In the genomic region with DNA sequence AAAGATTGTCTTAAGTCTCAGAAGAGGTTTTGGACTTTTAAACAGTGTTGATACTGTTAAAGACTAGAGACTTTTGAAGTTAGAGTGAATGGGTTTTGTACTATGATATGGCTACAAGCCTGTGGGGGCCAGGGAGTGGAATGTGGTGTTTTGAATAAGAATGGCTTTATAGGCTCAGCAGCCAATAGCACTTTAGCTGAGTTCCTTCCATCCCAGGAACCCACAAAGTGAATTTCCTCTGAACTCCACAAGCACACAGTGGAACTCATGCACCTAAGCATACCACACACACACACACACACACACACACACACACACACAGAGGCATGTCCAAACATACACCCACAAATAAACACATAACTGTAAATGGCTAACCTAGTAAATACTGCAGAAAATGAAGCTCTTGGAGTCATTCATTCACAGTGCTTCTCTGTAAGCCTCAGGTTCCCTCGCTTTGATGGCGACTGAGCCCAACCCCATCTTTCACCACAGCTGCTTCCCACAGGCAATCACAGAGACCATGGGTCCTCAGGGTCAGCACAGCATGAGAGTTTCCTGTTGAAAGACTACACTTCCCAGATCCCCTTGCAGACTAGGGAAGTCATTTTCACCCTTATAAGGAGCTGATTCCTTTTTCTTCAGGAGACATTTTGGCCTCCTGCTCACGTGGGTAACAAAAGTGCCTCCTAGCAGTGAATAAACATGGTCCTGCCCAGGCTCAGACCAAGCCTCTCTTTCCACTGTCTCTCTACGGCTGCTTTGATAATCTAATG, we compare ENCODE assay signal across 18 mouse cellular contexts. TPM values are rescaled to one million over a fixed set of nuclear protein-coding genes. Genes with fewer than 3 reads are reported as not detected.
DNase-seq lines count a peak whose midpoint lies in the region; ATAC-seq and TF ChIP-seq lines count a peak whose summit lies in the region.
"Had no signal": no experiment of that assay in that cellular context is flagged by ENCODE, and none has a peak within 500 bp of the region (broad histone marks: within the 10 kb centered on the region; RNA-seq: fewer than 3 reads in every experiment).

No protein-coding gene starts in this region.

- H3K4me3 ChIP-seq in intestine, embryonic 14.5 days (ENCODE audit: low read depth, low read length), result no peak overlapping the region
- no peak overlapping the region for H3K4me3 ChIP-seq in intestine, postnatal 0 days (ENCODE audit: low read depth, low read length)
- H3K4me3 ChIP-seq: forebrain, embryonic 12.5 days; gastrocnemius, adult 2 months; midbrain, embryonic 10.5 days; neural tube, embryonic 12.5 days had no signal

- no peak overlapping the region for H3K9ac ChIP-seq in intestine, embryonic 14.5 days (ENCODE audit: low read length)
- H3K9ac ChIP-seq in intestine, postnatal 0 days (ENCODE audit: low read depth, low read length), result no peak overlapping the region
- H3K9ac ChIP-seq: forebrain, embryonic 12.5 days; liver, postnatal 0 days; neural tube, embryonic 12.5 days had no signal

- intact Hi-C loops in gastrocnemius, postnatal 36 days (cut with DNase I), result no loop called here

- no peak overlapping the region for H3K27ac ChIP-seq in intestine, embryonic 14.5 days (ENCODE audit: low read depth)
- no peak overlapping the region for H3K27ac ChIP-seq in intestine, postnatal 0 days (ENCODE audit: low read depth, low read length)
- H3K27ac ChIP-seq: forebrain, embryonic 12.5 days; gastrocnemius, adult 2 months; midbrain, embryonic 10.5 days; neural tube, embryonic 12.5 days had no signal

- DNase-seq in intestine, embryonic 14.5 days (ENCODE audit: low spot score), result no peak
- DNase-seq in 416B (ENCODE audit: low read depth) (peak; percentile 35), WW6 (ENCODE audit: low read depth, low spot score) (peak; percentile 29)
- peak; percentile 23 for DNase-seq in forelimb bud, embryonic 11.5 days (ENCODE audit: low read depth, low spot score)
- DNase-seq in adrenal gland, postnatal 4 days (ENCODE audit: low spot score in 2 of 2), result no peak
- DNase-seq in urinary bladder, postnatal 4 days (ENCODE audit: low spot score in 2 of 2), result no peak
- DNase-seq in gastrocnemius, postnatal 36 days, result no peak
- DNase-seq: adrenal gland, postnatal 36 days; cerebellum, adult 11 months; gastrocnemius, adult 2 months; kidney, postnatal 25 days; liver, postnatal 0 days had no signal

- no peak for TF ChIP-seq CTCF in intestine, postnatal 0 days (IDR thresholded peaks at IDR 0.05; ENCODE audit: low read depth)

- H3K4me2 ChIP-seq in intestine, embryonic 14.5 days (ENCODE audit: low read length), result no peak overlapping the region
- no peak overlapping the region for H3K4me2 ChIP-seq in intestine, postnatal 0 days (replicated peaks; ENCODE audit: low read depth)
- H3K4me2 ChIP-seq: forebrain, embryonic 12.5 days; neural tube, embryonic 12.5 days had no signal

- H3K36me3 ChIP-seq in intestine, embryonic 14.5 days (ENCODE audit: control insufficient read depth, insufficient read depth, low read length), result no peaks in the 10 kb centered on the region
- no peaks in the 10 kb centered on the region for H3K36me3 ChIP-seq in intestine, postnatal 0 days (ENCODE audit: control insufficient read depth, insufficient read depth)
- H3K36me3 ChIP-seq: forebrain, embryonic 12.5 days; midbrain, embryonic 10.5 days; neural tube, embryonic 12.5 days had no signal

- H3K9me3 ChIP-seq in intestine, embryonic 14.5 days (ENCODE audit: control insufficient read depth, low read length), result no peaks in the 10 kb centered on the region
- no peaks in the 10 kb centered on the region for H3K9me3 ChIP-seq in intestine, postnatal 0 days (ENCODE audit: control insufficient read depth)
- H3K9me3 ChIP-seq: forebrain, embryonic 12.5 days; midbrain, embryonic 10.5 days; neural tube, embryonic 12.5 days had no signal

- WGBS in intestine, embryonic 14.5 days, result 20% methylated on average over 4 of the region's 4 CpGs
- WGBS in intestine, postnatal 0 days, result 21% methylated on average over 4 of the region's 4 CpGs

- no peaks in the 10 kb centered on the region for H3K27me3 ChIP-seq in intestine, embryonic 14.5 days (replicated peaks; ENCODE audit: control insufficient read depth, insufficient read depth, low read length)
- no peaks in the 10 kb centered on the region for H3K27me3 ChIP-seq in intestine, postnatal 0 days (replicated peaks; ENCODE audit: control insufficient read depth, insufficient read depth, low read length)
- H3K27me3 ChIP-seq: forebrain, embryonic 12.5 days; neural tube, embryonic 12.5 days had no signal

- H3K4me1 ChIP-seq in intestine, embryonic 14.5 days (replicated peaks; ENCODE audit: control insufficient read depth, insufficient read depth, low read length), result no peaks in the 10 kb centered on the region
- no peaks in the 10 kb centered on the region for H3K4me1 ChIP-seq in intestine, postnatal 0 days (replicated peaks; ENCODE audit: control insufficient read depth, insufficient read depth, low read length)
- H3K4me1 ChIP-seq: forebrain, embryonic 12.5 days; neural tube, embryonic 12.5 days had no signal

- 0 out of 2 replicates have a peak, but pooled peaks have one; percentile 32 for ATAC-seq in intestine, embryonic 14.5 days (replicated peaks; ENCODE audit: low FRiP score, low TSS enrichment, low read depth)
- ATAC-seq in intestine, postnatal 0 days, result no peak
- ATAC-seq: liver, postnatal 0 days; Patski had no signal

RNA-seq across cellular contexts. Expression of a gene that starts 45.5 kb away (rescaled TPM):
- polyA plus RNA-seq in intestine, embryonic 14.5 days (2014; fragmentation: Nextera tagmentation; extraction: Ambion mirVana), result 0.44 and 0.51 TPM in 2 replicates
- 1.9 TPM in 2 replicates for polyA plus RNA-seq in intestine, postnatal 0 days (2015; fragmentation: Nextera tagmentation; extraction: Ambion mirVana)
- total RNA-seq in adrenal gland, postnatal 4 days (2021), result 1 to 10 TPM; 2.4 to 2.5 TPM
- under 1 TPM; 0.30 to 0.66 TPM for total RNA-seq in gastrocnemius, postnatal 36 days (2021)
- total RNA-seq: hematopoietic stem cell, adult 5-6 weeks had no signal
- polyA plus RNA-seq: liver, postnatal 0 days had no signal

Comparison
In these comparisons a context has a peak if more than half of its experiments do, and no peak if none do; other contexts are left out.
1. DNase-seq: peak in 416B (single experiment), WW6 (single experiment) and forelimb bud, embryonic 11.5 days (single experiment); none in intestine, embryonic 14.5 days (single experiment), adrenal gland, postnatal 4 days (0 of 2), urinary bladder, postnatal 4 days (0 of 2) and gastrocnemius, postnatal 36 days (0 of 2).